ENCODE assay signal across 8 mouse cellular contexts in the genomic region with DNA sequence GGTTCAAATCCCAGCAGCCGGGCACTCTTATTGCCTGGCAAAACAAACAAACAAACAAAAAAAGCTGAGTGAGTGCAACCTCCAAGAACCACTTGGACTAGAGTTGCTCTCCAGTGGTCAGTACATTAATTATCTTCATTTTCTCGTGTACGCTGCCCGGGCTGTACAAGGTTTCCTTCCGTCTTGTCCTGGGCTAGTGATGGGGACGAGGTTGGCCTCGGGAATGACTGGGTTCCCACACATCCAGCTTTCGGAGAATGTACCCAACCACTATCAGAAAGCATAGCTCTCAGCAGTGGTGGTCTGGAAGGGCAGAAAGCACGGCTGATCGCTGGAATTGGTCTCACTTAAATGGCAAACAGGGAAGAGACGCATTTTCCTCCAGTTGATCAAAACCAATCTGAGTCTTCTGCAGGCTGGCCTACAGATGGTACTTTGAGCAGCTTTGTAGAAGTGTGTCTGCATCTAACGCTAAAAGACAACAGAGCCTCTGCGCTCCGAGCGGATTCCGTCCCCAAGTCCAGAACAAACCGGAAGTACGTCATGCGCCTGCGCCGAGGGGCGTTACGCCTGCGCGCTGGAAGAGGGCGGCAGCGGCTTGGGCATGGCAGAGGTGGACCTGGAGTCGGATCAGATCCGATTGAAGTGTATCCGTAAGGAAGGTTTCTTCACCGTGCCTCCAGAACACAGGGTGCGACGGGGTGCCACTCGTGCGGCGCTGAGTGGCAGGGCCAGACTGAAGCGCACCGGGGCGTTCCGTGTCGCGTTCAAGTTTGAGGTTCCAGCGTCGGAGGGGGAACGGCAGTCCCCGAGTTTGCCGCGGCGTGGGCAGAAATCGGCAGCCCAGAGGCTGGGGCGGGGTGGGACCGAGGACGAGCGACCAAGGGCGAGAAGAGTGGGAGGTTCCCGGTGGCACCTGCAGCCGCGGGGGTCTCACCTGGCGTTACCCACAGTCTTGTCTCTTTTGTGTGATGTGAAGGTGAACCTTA. TPM values are rescaled to one million over a fixed set of nuclear protein-coding genes. Genes with fewer than 3 reads are reported as not detected.
DNase-seq lines count a peak whose midpoint lies in the region; ATAC-seq lines count a peak whose summit lies in the region.

Gene Cdk10 (plus strand): TSS at position 565 of the 989 bp plus-strand sequence.

- DNase-seq in Muller cell, postnatal 12 days (ENCODE audit: inconsistent ontology term): peak; percentile 88
- DNase-seq in cerebellum, adult 9-11 months: peak; percentile 92
- peak; percentile 79 to 89 for DNase-seq in frontal cortex, postnatal 10 days (ENCODE audit: low spot score in 2 of 2)
- peak; percentile 88 to 95 for DNase-seq in layer of hippocampus, postnatal 14 days (ENCODE audit: low spot score in 2 of 2)
- DNase-seq in lung, postnatal 14 days: peak; percentile 94
- peak; percentile 88 for DNase-seq in retina, adult 2 months (ENCODE audit: low read depth, low spot score)
- DNase-seq in thymus, postnatal 36 days: peak; percentile 87 to 89

- 4% methylated on average over 59 of the region's 59 CpGs for WGBS in hindbrain, embryonic 12.5 days

- H3K9me3 ChIP-seq in hindbrain, embryonic 12.5 days (replicated peaks): no peaks in the 10 kb centered on the region

- H3K4me1 ChIP-seq in hindbrain, embryonic 12.5 days: peaks cover 16% of the 10 kb centered on the region

- peak within 1 kb of the TSS; percentile 95 for H3K4me2 ChIP-seq in hindbrain, embryonic 12.5 days (replicated peaks)

- H3K27me3 ChIP-seq in hindbrain, embryonic 12.5 days: no peaks in the 10 kb centered on the region

- peak within 1 kb of the TSS; percentile 84 for H3K4me3 ChIP-seq in hindbrain, embryonic 12.5 days

- H3K36me3 ChIP-seq in hindbrain, embryonic 12.5 days: peaks cover 24% of the 10 kb centered on the region

- peak within 1 kb of the TSS; percentile 82 for H3K27ac ChIP-seq in hindbrain, embryonic 12.5 days

- peak within 1 kb of the TSS; percentile 94 for H3K9ac ChIP-seq in hindbrain, embryonic 12.5 days

- peak; percentile 81 for ATAC-seq in hindbrain, embryonic 12.5 days (ENCODE audit: low FRiP score)

RNA-seq across cellular contexts. Expression of gene Cdk10, which starts in this region (rescaled TPM):
- polyA plus RNA-seq in hindbrain, embryonic 12.5 days (2016; fragmentation: Nextera tagmentation; extraction: Ambion mirVana): 37.6 and 39.1 TPM in 2 replicates
- 10 to 100 TPM; 74.0 to 82.4 TPM for total RNA-seq in layer of hippocampus, postnatal 14 days (2021)

Comparison
In these comparisons a context has a peak if more than half of its experiments do, and no peak if none do; other contexts are left out.
1. Peak in every context shown above with its lines: DNase-seq, ATAC-seq, H3K4me3 ChIP-seq and H3K27ac ChIP-seq.